ENCODE assay signal across 13 mouse cellular contexts in the genomic region with DNA sequence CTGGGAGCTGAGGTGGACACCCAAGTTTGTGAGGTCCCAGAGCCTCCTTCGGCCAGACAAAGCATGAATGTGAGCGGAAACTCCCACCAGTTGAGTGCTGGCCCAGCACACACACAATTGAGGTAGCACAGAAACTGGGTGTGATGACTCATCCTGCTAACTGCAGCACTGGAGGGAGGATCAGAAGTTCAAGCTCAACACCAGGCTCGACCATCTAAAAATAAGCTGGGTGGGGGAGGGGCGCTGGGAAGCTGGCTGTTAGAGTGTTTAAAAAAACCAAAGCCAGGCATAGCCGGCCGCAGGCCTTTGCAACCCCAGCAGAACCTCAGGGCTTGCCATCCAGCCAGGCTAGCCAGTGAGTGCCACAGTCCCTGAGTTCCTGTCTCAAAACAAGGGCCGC.
DNase-seq lines count a peak whose midpoint lies in the region; ATAC-seq and TF ChIP-seq lines count a peak whose summit lies in the region.
"Had no signal": no experiment of that assay in that cellular context is flagged by ENCODE, and none has a peak within 500 bp of the region (broad histone marks: within the 10 kb centered on the region; RNA-seq: fewer than 3 reads in every experiment).

No protein-coding gene starts in this region.

- no peaks in the 10 kb centered on the region for H3K27me3 ChIP-seq in lung, embryonic 14.5 days (ENCODE audit: insufficient read depth, low read length)

- no peak overlapping the region for H3K9ac ChIP-seq in lung, embryonic 14.5 days

- H3K4me1 ChIP-seq in lung, embryonic 14.5 days (ENCODE audit: insufficient read depth) = no peaks in the 10 kb centered on the region

- H3K9me3 ChIP-seq in lung, embryonic 14.5 days (ENCODE audit: low read depth, low read length) = no peaks in the 10 kb centered on the region

- H3K36me3 ChIP-seq in lung, embryonic 14.5 days (ENCODE audit: insufficient read depth) = no peaks in the 10 kb centered on the region

- 41% methylated on average over 7 of the region's 7 CpGs for WGBS in lung, embryonic 14.5 days

- intact Hi-C loops in gastrocnemius, adult 2 months (cut with DNase I) = no loop called here

- H3K4me2 ChIP-seq in lung, embryonic 14.5 days = no peak overlapping the region

- no peak overlapping the region for H3K4me3 ChIP-seq in gastrocnemius, adult 2 months
- H3K4me3 ChIP-seq in lung, embryonic 14.5 days (ENCODE audit: low read depth, low read length) = no peak overlapping the region

- ATAC-seq in lung, embryonic 14.5 days (ENCODE audit: insufficient read depth) = 0 out of 2 replicates have a peak, but pooled peaks have one; percentile 21
- ATAC-seq: hindbrain, postnatal 0 days had no signal

- DNase-seq in gastrocnemius, adult 2 months = peak; percentile 52
- no peak for DNase-seq in gastrocnemius, adult 8-10 months (ENCODE audit: low spot score in 2 of 2)
- DNase-seq in lung, embryonic 14.5 days = peak; percentile 27
- DNase-seq in lung, postnatal 14 days = no peak
- peak; percentile 55 for DNase-seq in ZHBTc4 (ENCODE audit: low read depth, low spot score)
- DNase-seq in cerebellum, adult 11 months = no peak
- no peak for DNase-seq in testis, postnatal 14 days (ENCODE audit: low spot score)
- DNase-seq in urinary bladder, postnatal 25 days (ENCODE audit: low spot score) = no peak
- DNase-seq: adrenal gland, adult 2 months; gastrocnemius, postnatal 25 days; lung, adult 2 months; thymus, adult 2 months had no signal

- peak overlapping the region; percentile 1; the same call in 1 of the 2 replicates for H3K27ac ChIP-seq in gastrocnemius, adult 2 months
- H3K27ac ChIP-seq in lung, embryonic 14.5 days (ENCODE audit: low read depth) = no peak overlapping the region
- H3K27ac ChIP-seq: hindbrain, postnatal 0 days had no signal

- TF ChIP-seq CTCF in gastrocnemius, adult 2 months (IDR thresholded peaks at IDR 0.05) = no peak
- TF ChIP-seq CTCF in lung, embryonic 14.5 days (IDR thresholded peaks at IDR 0.05; ENCODE audit: low read depth) = no peak

Comparison
In these comparisons a context has a peak if more than half of its experiments do, and no peak if none do; other contexts are left out.
1. DNase-seq: peak in gastrocnemius, adult 2 months (single experiment), lung, embryonic 14.5 days (single experiment) and ZHBTc4 (single experiment); none in gastrocnemius, adult 8-10 months (0 of 2), lung, postnatal 14 days (single experiment), cerebellum, adult 11 months (single experiment), testis, postnatal 14 days (single experiment) and urinary bladder, postnatal 25 days (single experiment).